Mouse (Mus musculus): ENCODE measurements around the gene Adgrb2. TPM values are rescaled to one million over a fixed set of nuclear protein-coding genes. Genes with fewer than 3 reads are reported as not detected.

Gene Adgrb2
- total and polyA plus RNA-seq, 3 experiments: 0.04 to 0.15 TPM; not detected in 1

- H3K79me2 ChIP-seq (ENCODE audit: control insufficient read depth, insufficient read depth, low read length, poor library complexity): no peaks in the 10 kb centered on the region
- H3K27ac ChIP-seq (ENCODE audit: control insufficient read depth, low read depth, low read length): no peak overlapping the region
- H3K9ac ChIP-seq (ENCODE audit: control insufficient read depth, low read depth, low read length, poor library complexity, severe bottlenecking): no peak overlapping the region
- H3K36me3 ChIP-seq (ENCODE audit: control insufficient read depth in 1 of 2, insufficient read depth in 2 of 2, low read length in 2 of 2): no peaks in the 10 kb centered on the region
- no peak for DNase-seq (ENCODE audit: low read depth, low spot score)
- H3K9me3 ChIP-seq (replicated peaks; ENCODE audit: insufficient read depth, low read length): no peaks in the 10 kb centered on the region
- H3K4me3 ChIP-seq (ENCODE audit: control insufficient read depth in 1 of 2, insufficient read depth in 1 of 2, low read depth in 2 of 2, low read length in 2 of 2): no peak overlapping the region
- TF ChIP-seq RAD21 (IDR thresholded peaks at IDR 0.05; ENCODE audit: low read depth, low read length) (no peak), ZKSCAN1 (IDR thresholded peaks at IDR 0.05; ENCODE audit: low read depth, low read length) (no peak), SIN3A (IDR thresholded peaks at IDR 0.05; ENCODE audit: low read length) (no peak)
- H3K4me1 ChIP-seq (ENCODE audit: control insufficient read depth in 1 of 2, insufficient read depth in 2 of 2, low read length in 2 of 2): no peaks in the 10 kb centered on the region; a peak in 1 of 4 replicates
- peaks cover 0 to 2% of the 10 kb centered on the region in 2 experiments; a peak in 3 of 4 replicates for H3K27me3 ChIP-seq (ENCODE audit: control insufficient read depth in 1 of 2, insufficient read depth in 2 of 2, low read length in 2 of 2)
Observed at GRCm38 (mm10) chr4:129965294-129965693, 19.4 kb upstream of the Adgrb2 start.

GRCm38 (mm10) chr4:129966201-129966600, 18.5 kb upstream of the Adgrb2 start:
- H3K79me2 ChIP-seq (ENCODE audit: control insufficient read depth, insufficient read depth, low read length, poor library complexity): no peaks in the 10 kb centered on the region
- no peak for TF ChIP-seq HCFC1 (IDR thresholded peaks at IDR 0.05; ENCODE audit: low read depth, low read length)
- TF ChIP-seq ETS1 (IDR thresholded peaks at IDR 0.05; ENCODE audit: low read depth, low read length): no peak
- TF ChIP-seq ZNF384 (IDR thresholded peaks at IDR 0.05; ENCODE audit: low read depth, low read length): no peak
- TF ChIP-seq SIN3A (IDR thresholded peaks at IDR 0.05; ENCODE audit: low read length): no peak
- TF ChIP-seq BHLHE40 (IDR thresholded peaks at IDR 0.05; ENCODE audit: borderline replicate concordance, low read depth, low read length): no peak
- TF ChIP-seq POLR2AphosphoS2 (IDR thresholded peaks at IDR 0.05; ENCODE audit: low read length): no peak
- no peak for TF ChIP-seq MAX (IDR thresholded peaks at IDR 0.05; ENCODE audit: low read length)
- no peak for TF ChIP-seq JUND (IDR thresholded peaks at IDR 0.05; ENCODE audit: low read depth, low read length)
- no peak for TF ChIP-seq E2F4 (IDR thresholded peaks at IDR 0.05; ENCODE audit: borderline replicate concordance, low read depth, low read length)
- TF ChIP-seq MAZ (IDR thresholded peaks at IDR 0.05; ENCODE audit: low read depth, low read length): no peak
- no peak for TF ChIP-seq POLR2AphosphoS5 (IDR thresholded peaks at IDR 0.05; ENCODE audit: borderline replicate concordance, low read depth, low read length)
- peaks cover 0 to 2% of the 10 kb centered on the region in 2 experiments for H3K27me3 ChIP-seq (ENCODE audit: control insufficient read depth in 1 of 2, insufficient read depth in 2 of 2, low read length in 2 of 2)
- H3K9ac ChIP-seq (ENCODE audit: control insufficient read depth, low read depth, low read length, poor library complexity, severe bottlenecking): no peak overlapping the region
- H3K4me1 ChIP-seq (ENCODE audit: control insufficient read depth in 1 of 2, insufficient read depth in 2 of 2, low read length in 2 of 2): no peaks in the 10 kb centered on the region
- no peak for DNase-seq (ENCODE audit: low read depth, low spot score)
- no peak overlapping the region for H3K27ac ChIP-seq (ENCODE audit: control insufficient read depth, low read depth, low read length)
- H3K4me3 ChIP-seq (ENCODE audit: control insufficient read depth in 1 of 2, insufficient read depth in 1 of 2, low read depth in 2 of 2, low read length in 2 of 2): no peak overlapping the region
- H3K36me3 ChIP-seq (ENCODE audit: control insufficient read depth in 1 of 2, insufficient read depth in 2 of 2, low read length in 2 of 2): no peaks in the 10 kb centered on the region
- no peaks in the 10 kb centered on the region for H3K9me3 ChIP-seq (replicated peaks; ENCODE audit: insufficient read depth, low read length)

Measured in MEL (cell line).